Mouse (Mus musculus) liver, adult 2 months (tissue): ENCODE data around the gene Plekhh3. TPM values are rescaled to one million over a fixed set of nuclear protein-coding genes. Genes with fewer than 3 reads are reported as not detected.
"Not testable (repeated sequence)": the region's sequence is repeated elsewhere in the genome, so short reads cannot be mapped to it uniquely, and the experiment has no call there.

Source experiments
- DNase-seq: peaks from one replicate; pipeline ENCODE4 v3.0.0-alpha.2; 2011; ENCODE audit warnings: low read depth, low spot score; ENCODE audit errors: extremely low read depth
- H3K27ac ChIP-seq: fragments of 200-500 bp; replicated peaks from 2 replicates; pipeline ENCODE4 v1.5.1; 2012; ENCODE audit warnings: low read depth, mild to moderate bottlenecking, control low read depth, inconsistent platforms, low read length; ENCODE audit not compliant: insufficient read depth
- H3K27me3 ChIP-seq: fragments of 200-500 bp; 2 replicates; pipeline ENCODE4 v1.6.1; 2012; ENCODE audit warnings: mild to moderate bottlenecking, moderate library complexity, low read length, inconsistent platforms; ENCODE audit not compliant: control insufficient read depth, insufficient read depth
- H3K36me3 ChIP-seq: fragments of 200-500 bp; 2 replicates; pipeline ENCODE4 v1.6.1; 2012; ENCODE audit warnings: low read length, inconsistent platforms; ENCODE audit not compliant: control insufficient read depth, insufficient read depth
- H3K4me1 ChIP-seq: fragments of 200-500 bp; 2 replicates; pipeline ENCODE4 v1.6.1; 2011; ENCODE audit warnings: low read length; ENCODE audit not compliant: control insufficient read depth, insufficient read depth
- H3K4me3 ChIP-seq: fragments of 200-500 bp; 2 replicates; pipeline ENCODE4 v1.5.1; 2011; ENCODE audit warnings: low read depth, mild to moderate bottlenecking, control low read depth, low read length, moderate library complexity; ENCODE audit not compliant: insufficient read depth
- H3K79me2 ChIP-seq: fragments of 200-500 bp; 2 replicates; pipeline ENCODE4 v1.6.1; 2012; ENCODE audit warnings: inconsistent platforms, mild to moderate bottlenecking, low read length, moderate library complexity; ENCODE audit not compliant: control insufficient read depth, insufficient read depth
- H3K9ac ChIP-seq: fragments of 200-500 bp; 2 replicates; pipeline ENCODE4 v1.6.1; 2012; ENCODE audit warnings: low read depth, mild to moderate bottlenecking, control low read depth, inconsistent platforms, low read length
- CTCF ChIP-seq: fragments of 200-500 bp; IDR thresholded peaks from 2 replicates; pipeline ENCODE4 v1.5.1; 2011; ENCODE audit warnings: low read depth, low read length, control low read depth
- POLR2A ChIP-seq: fragments of 200-500 bp; IDR thresholded peaks from 2 replicates; pipeline ENCODE4 v1.6.1; 2011; ENCODE audit warnings: low read length, control low read depth; ENCODE audit not compliant: insufficient read depth; ENCODE audit errors: extremely low read depth
- WGBS: fragments of 180-500 bp; shearing (Covaris S2); methylation state at CpG from one replicate; pipeline ENCODE4 v1.1.7; 2018; 5-methylcytosine and 5-hydroxymethylcytosine counted together
- polyA plus RNA-seq: library from polyadenylated mRNA; depleted of rRNA; stranded (reverse); fragments of >200 nt; gene quantifications from 2 replicates; pipeline ENCODE4 v1.2.3, GENCODE M21; 2012
- total RNA-seq: library from RNA; depleted of rRNA; stranded (reverse); fragments of >200 nt; gene quantifications from 2 replicates; pipeline ENCODE4 v1.2.3, GENCODE M21; 2014

Plekhh3 gene
- total and polyA plus RNA-seq, 2 experiments, result 3.9 to 11.5 TPM

GRCm38 (mm10) chr11:101163476-101164350, 7.4 kb downstream of the Plekhh3 start:
- H3K27ac ChIP-seq, result no peak overlapping the region
- H3K9ac ChIP-seq, result no peak overlapping the region
- no peaks in the 10 kb centered on the region for H3K79me2 ChIP-seq
- 91% methylated on average over 49 of the region's 49 CpGs for WGBS
- no peaks in the 10 kb centered on the region; the same call in none of the 2 replicates for H3K4me1 ChIP-seq
- H3K36me3 ChIP-seq, result peaks cover 32% of the 10 kb centered on the region
- H3K27me3 ChIP-seq, result no peaks in the 10 kb centered on the region
- no peak for DNase-seq
- no peak overlapping the region for H3K4me3 ChIP-seq
- TF ChIP-seq CTCF, result no peak
- no peak for TF ChIP-seq POLR2A

GRCm38 (mm10) chr11:101162772-101163171, 8.4 kb downstream of the Plekhh3 start:
- Histone ChIP-seq H3K4me1 (no peaks in the 10 kb centered on the region; the same call in 1 of the 2 replicates), H3K36me3 (peaks cover 29% of the 10 kb centered on the region), H3K4me3 (no peak overlapping the region), H3K79me2 (no peaks in the 10 kb centered on the region), H3K27me3 (no peaks in the 10 kb centered on the region), H3K27ac (no peak overlapping the region), H3K9ac (no peak overlapping the region)
- DNase-seq, result peak; percentile 83
- 30% methylated on average over 5 of the region's 5 CpGs for WGBS
- TF ChIP-seq CTCF (no peak), POLR2A (no peak)

- Histone ChIP-seq H3K36me3 (peaks cover 25% of the 10 kb centered on the region), H3K27ac (no peak overlapping the region), H3K27me3 (no peaks in the 10 kb centered on the region), H3K9ac (no peak overlapping the region), H3K4me3 (no peak overlapping the region), H3K79me2 (no peaks in the 10 kb centered on the region), H3K4me1 (no peaks in the 10 kb centered on the region; the same call in 1 of the 2 replicates)
- 59% methylated on average over 5 of the region's 5 CpGs for WGBS
- no peak for TF ChIP-seq CTCF
- TF ChIP-seq POLR2A, result no peak
- no peak for DNase-seq
Measured at GRCm38 (mm10) chr11:101162301-101162700, 8.8 kb downstream of the Plekhh3 start.

- DNase-seq, result no peak
- no peaks in the 10 kb centered on the region; the same call in 1 of the 2 replicates for H3K4me1 ChIP-seq
- H3K27ac ChIP-seq, result no peak overlapping the region
- H3K27me3 ChIP-seq, result no peaks in the 10 kb centered on the region
- 94% methylated on average over 15 of the region's 15 CpGs for whole genome bisulfite sequencing
- H3K4me3 ChIP-seq, result no peak overlapping the region
- TF ChIP-seq CTCF (no peak), POLR2A (no peak)
- H3K36me3 ChIP-seq, result peaks cover 22% of the 10 kb centered on the region
- no peaks in the 10 kb centered on the region for H3K79me2 ChIP-seq
- no peak overlapping the region for H3K9ac ChIP-seq
Measured at GRCm38 (mm10) chr11:101161551-101161950, 9.6 kb downstream of the Plekhh3 start.

- H3K9ac ChIP-seq, H3K27me3 ChIP-seq, H3K27ac ChIP-seq, H3K4me1 ChIP-seq, DNase-seq, H3K4me3 ChIP-seq, H3K79me2 ChIP-seq: not testable (repeated sequence)
- H3K36me3 ChIP-seq, result peaks cover 19% of the 10 kb centered on the region
- 83% methylated on average over 8 of the region's 8 CpGs for WGBS
Measured at GRCm38 (mm10) chr11:101160981-101161505, 10.1 kb downstream of the Plekhh3 start.

GRCm38 (mm10) chr11:101160151-101160550, 11.0 kb downstream of the Plekhh3 start:
- not testable (repeated sequence) for H3K79me2 ChIP-seq, H3K4me3 ChIP-seq, H3K9ac ChIP-seq, H3K4me1 ChIP-seq, H3K27ac ChIP-seq, H3K27me3 ChIP-seq, DNase-seq
- peaks cover 12% of the 10 kb centered on the region for H3K36me3 ChIP-seq
- WGBS, result 86% methylated on average over 9 of the region's 10 CpGs
